Mouse (Mus musculus): ENCODE measurements around the gene Ilf3. TPM values are rescaled to one million over a fixed set of nuclear protein-coding genes. Genes with fewer than 3 reads are reported as not detected.

Ilf3 gene
- 196 and 241 TPM in 2 replicates for polyA plus RNA-seq (2012; rRNA removed)

GRCm38 (mm10) chr9:21367357-21368111 is at the start of gene Ilf3:
Gene Ilf3 (plus strand): TSS chr9:21367871.

GRCm38 (mm10) chr9:21320619-21321512 is 46.8 kb upstream of the Ilf3 start, which contains the start of gene Slc44a2:
Gene Slc44a2 (plus strand): TSS chr9:21320698.

GRCm38 (mm10) chr9:21411669-21412550 is 44.2 kb downstream of the Ilf3 start, which contains the start of gene Qtrt1:
Gene Qtrt1 (plus strand): TSS chr9:21411837.

GRCm38 (mm10) chr9:21424631-21425555 is 57.2 kb downstream of the Ilf3 start, which contains the start of gene Dnm2:
Gene Dnm2 (plus strand): TSS chr9:21424908.

Other genes starting within 250 kb of the Ilf3 start
- 11.6 and 13.8 TPM in 2 replicates for gene Tyk2, start 236.6 kb upstream of the Ilf3 start, polyA plus RNA-seq (2012; rRNA removed)
- gene Cdc37, start 217.9 kb upstream of the Ilf3 start, polyA plus RNA-seq (2012; rRNA removed): 303 and 377 TPM in 2 replicates
- gene Pde4a, start 202.2 kb upstream of the Ilf3 start, polyA plus RNA-seq (2012; rRNA removed): 4.0 and 5.1 TPM in 2 replicates
- 23.3 and 33.5 TPM in 2 replicates for gene Keap1, start 128.5 kb upstream of the Ilf3 start, polyA plus RNA-seq (2012; rRNA removed)
- gene S1pr5, start 119.4 kb upstream of the Ilf3 start, polyA plus RNA-seq (2012; rRNA removed): 0.13 and 0.47 TPM in 2 replicates
- 27.7 and 29.9 TPM in 2 replicates for gene Atg4d, start 102.6 kb upstream of the Ilf3 start, polyA plus RNA-seq (2012; rRNA removed)
- gene Kri1, start 79.9 kb upstream of the Ilf3 start, polyA plus RNA-seq (2012; rRNA removed): 45.0 and 53.8 TPM in 2 replicates
- gene Cdkn2d, start 76.5 kb upstream of the Ilf3 start, polyA plus RNA-seq (2012; rRNA removed): 41.8 and 73.1 TPM in 2 replicates
- gene Ap1m2, start 55.5 kb upstream of the Ilf3 start, polyA plus RNA-seq (2012; rRNA removed): 1.7 and 3.2 TPM in 2 replicates
- gene Slc44a2, start 47.2 kb upstream of the Ilf3 start, polyA plus RNA-seq (2012; rRNA removed): 50.7 and 79.8 TPM in 2 replicates
- 74.3 and 76.9 TPM in 2 replicates for gene Qtrt1, start 44.0 kb downstream of the Ilf3 start, polyA plus RNA-seq (2012; rRNA removed)
- gene Dnm2, start 57.0 kb downstream of the Ilf3 start, polyA plus RNA-seq (2012; rRNA removed): 50.9 and 59.2 TPM in 2 replicates
- 56.2 and 62.2 TPM in 2 replicates for gene Tmed1, start 142.4 kb downstream of the Ilf3 start, polyA plus RNA-seq (2012; rRNA removed)
- gene AB124611, start 158.3 kb downstream of the Ilf3 start, polyA plus RNA-seq (2012; rRNA removed): 0.70 and 0.75 TPM in 2 replicates
- 60.6 and 128 TPM in 2 replicates for gene Carm1, start 179.0 kb downstream of the Ilf3 start, polyA plus RNA-seq (2012; rRNA removed)
- 43.3 and 43.5 TPM in 2 replicates for gene Timm29, start 224.9 kb downstream of the Ilf3 start, polyA plus RNA-seq (2012; rRNA removed)
- gene Yipf2, start 225.0 kb downstream of the Ilf3 start, polyA plus RNA-seq (2012; rRNA removed): 8.9 and 14.4 TPM in 2 replicates
- gene Smarca4, start 248.3 kb downstream of the Ilf3 start, polyA plus RNA-seq (2012; rRNA removed): 153 and 166 TPM in 2 replicates

Measured in central nervous system, embryonic 11.5 days (tissue).